Mouse (Mus musculus): ENCODE data around the gene Hoxa1. TPM values are rescaled to one million over a fixed set of nuclear protein-coding genes. Genes with fewer than 3 reads are reported as not detected.
A peak's percentile ranks its signal among the peaks of the same experiment; 100 is the strongest.

Gene Hoxa1
- 2.0 TPM for polyA plus RNA-seq (2012; fragmentation: generic; extraction: Trizol)

DNA sequence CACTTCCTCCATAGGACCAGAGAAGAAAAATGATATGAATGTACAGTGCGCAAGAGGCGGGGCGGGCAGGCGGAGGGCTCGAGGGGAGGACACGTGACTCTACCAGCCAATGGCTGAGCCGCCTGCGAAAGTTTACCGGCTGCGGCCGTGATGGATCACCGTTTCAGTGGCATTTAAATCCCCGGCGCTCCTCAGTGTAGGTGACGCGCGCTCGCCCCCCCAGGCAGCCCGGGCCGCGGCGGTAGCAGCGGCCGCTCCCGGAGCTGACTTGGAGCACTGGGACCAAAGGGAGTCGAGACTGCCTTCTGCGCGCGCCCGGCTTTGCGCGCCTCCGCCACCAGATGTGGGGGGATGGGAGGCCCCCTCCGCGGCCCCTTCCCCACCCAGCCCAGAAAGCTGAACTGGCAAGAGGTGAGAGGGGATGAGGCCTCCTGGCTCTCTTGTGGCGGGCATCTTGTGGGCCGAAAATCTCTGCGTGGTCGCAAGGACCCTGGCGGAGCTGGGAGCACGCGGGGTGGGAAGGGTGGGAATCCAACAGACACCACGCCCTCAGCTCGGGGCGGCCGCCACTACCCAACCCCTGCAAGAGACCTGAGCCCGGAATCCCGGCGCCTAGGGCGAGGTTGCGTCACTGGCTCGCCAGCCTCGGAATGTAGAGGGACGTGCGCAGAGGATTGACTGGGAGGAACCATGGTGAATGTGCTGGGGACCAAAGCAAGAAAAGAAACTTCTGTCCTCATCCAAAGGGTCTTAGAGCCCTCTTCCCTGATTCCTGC lies at the start of gene Hoxa1:
TSS of gene Hoxa1 (minus strand) at position 42 of the 776 bp plus-strand sequence.
- Histone ChIP-seq H3K36me3 (ENCODE audit: control insufficient read depth, insufficient read depth) (peaks cover 10% of the 10 kb centered on the region), H3K4me3 (peak within 1 kb of the TSS; percentile 86), H3K27me3 (ENCODE audit: control insufficient read depth, insufficient read depth, insufficient read length) (no peaks in the 10 kb centered on the region), H3K79me2 (ENCODE audit: control insufficient read depth, insufficient read depth) (peaks cover 16% of the 10 kb centered on the region), H3K4me2 (ENCODE audit: low read depth) (peak within 1 kb of the TSS; percentile 98), H3ac (ENCODE audit: control insufficient read depth, insufficient read length) (peak within 1 kb of the TSS; percentile 56)
- TF ChIP-seq E2F4 (IDR thresholded peaks at IDR 0.05; ENCODE audit: insufficient read depth) (no peak), REST (IDR thresholded peaks at IDR 0.05; ENCODE audit: insufficient read depth, insufficient read length) (no peak), USF1 (IDR thresholded peaks at IDR 0.05; ENCODE audit: low read depth) (peak; percentile 85), POLR2A (IDR thresholded peaks at IDR 0.05; ENCODE audit: insufficient read length, low read depth) (peak; percentile 66), MYOD1 (IDR thresholded peaks at IDR 0.05; ENCODE audit: control insufficient read depth in 1 of 3, insufficient read length in 2 of 3, low read depth in 2 of 3) (no peak), MYOG (IDR thresholded peaks at IDR 0.05; ENCODE audit: control insufficient read depth in 1 of 3, insufficient read depth in 1 of 3, insufficient read length in 2 of 3, low read depth in 2 of 3) (peak in 1 of 3 experiments; percentile 44), TCF3 (IDR thresholded peaks at IDR 0.05; ENCODE audit: insufficient read length, low read depth) (no peak), CEBPB (IDR thresholded peaks at IDR 0.05; ENCODE audit: insufficient read depth, poor library complexity, severe bottlenecking) (peak; percentile 89), SRF (IDR thresholded peaks at IDR 0.05; ENCODE audit: control insufficient read depth, insufficient read length, low read depth) (no peak), TCF12 (IDR thresholded peaks at IDR 0.05; ENCODE audit: insufficient read depth, poor library complexity, severe bottlenecking) (no peak), POLR2AphosphoS2 (IDR thresholded peaks at IDR 0.05; ENCODE audit: insufficient read length, low read depth) (peak; percentile 73), MAX (IDR thresholded peaks at IDR 0.05; ENCODE audit: low read depth) (no peak)

DNA sequence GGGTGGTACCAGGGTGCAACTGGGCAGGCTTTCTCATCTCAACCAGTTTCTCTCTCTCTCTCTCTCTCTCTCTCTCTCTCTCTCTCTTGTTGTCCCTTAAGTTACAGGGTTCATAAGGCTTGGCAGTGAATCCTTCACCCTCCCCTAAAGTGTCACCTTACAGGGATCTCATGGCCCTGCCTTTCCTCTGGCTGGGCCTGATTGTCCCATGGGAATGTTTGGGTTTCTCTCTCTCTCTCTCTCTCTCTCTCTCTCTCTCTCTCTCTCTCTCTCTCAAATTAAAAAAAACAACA lies 49.5 kb upstream of the Hoxa1 start:
- Histone ChIP-seq H3ac (ENCODE audit: control insufficient read depth, insufficient read length) (no peak overlapping the region), H3K27me3 (ENCODE audit: control insufficient read depth, insufficient read depth, insufficient read length) (no peaks in the 10 kb centered on the region), H3K4me3 (peak overlapping the region; percentile 67), H3K36me3 (ENCODE audit: control insufficient read depth, insufficient read depth) (peaks cover 9% of the 10 kb centered on the region), H3K4me2 (ENCODE audit: low read depth) (peak overlapping the region; percentile 69), H3K79me2 (ENCODE audit: control insufficient read depth, insufficient read depth) (peaks cover 39% of the 10 kb centered on the region)
- TF ChIP-seq REST (IDR thresholded peaks at IDR 0.05; ENCODE audit: insufficient read depth, insufficient read length) (no peak), TCF12 (IDR thresholded peaks at IDR 0.05; ENCODE audit: insufficient read depth, poor library complexity, severe bottlenecking) (no peak)

DNA sequence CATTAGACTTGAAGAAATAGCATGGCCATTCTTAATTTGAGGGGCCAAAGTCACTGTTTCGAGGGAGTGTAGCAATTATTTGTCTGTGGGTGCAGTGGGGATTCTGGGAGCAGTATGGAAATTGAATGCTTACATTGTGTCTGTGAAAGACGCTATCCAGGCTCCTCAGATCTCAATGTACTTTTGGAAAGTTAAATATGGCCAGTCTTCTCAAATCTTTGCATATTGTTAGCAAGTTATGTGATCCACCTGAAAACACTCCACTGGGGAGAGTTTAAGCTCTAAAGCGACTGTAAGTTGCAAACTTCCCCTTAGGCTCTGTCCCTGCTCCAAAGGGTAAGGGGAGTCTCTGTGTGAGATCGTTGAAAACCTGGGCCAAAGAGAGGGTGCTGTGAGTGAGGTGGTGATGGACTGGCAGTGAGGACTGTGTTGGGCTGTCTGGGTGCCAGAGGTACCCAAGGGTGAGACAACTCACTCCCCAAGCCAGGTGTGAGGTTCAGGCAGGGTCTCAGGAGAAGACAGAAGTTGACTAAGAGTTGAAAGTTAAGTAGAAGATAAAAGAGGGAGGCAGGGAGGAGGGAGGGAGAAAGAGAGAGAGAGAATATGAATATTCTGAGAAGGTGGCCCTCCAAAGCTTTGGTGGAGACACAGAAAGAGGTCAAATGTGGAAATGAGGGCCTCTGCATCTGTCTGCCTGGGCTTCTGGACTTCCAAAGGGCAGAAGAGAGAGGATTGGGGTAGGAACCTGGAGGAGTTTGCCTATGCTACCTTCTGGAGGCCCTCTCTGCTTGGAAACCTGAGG lies 49.0 kb upstream of the Hoxa1 start:
- Histone ChIP-seq H3K4me3 (no peak overlapping the region), H3ac (ENCODE audit: control insufficient read depth, insufficient read length) (no peak overlapping the region), H3K36me3 (ENCODE audit: control insufficient read depth, insufficient read depth) (peaks cover 13% of the 10 kb centered on the region), H3K27me3 (ENCODE audit: control insufficient read depth, insufficient read depth, insufficient read length) (no peaks in the 10 kb centered on the region), H3K4me2 (ENCODE audit: low read depth) (no peak overlapping the region), H3K79me2 (ENCODE audit: control insufficient read depth, insufficient read depth) (peaks cover 34% of the 10 kb centered on the region)
- TF ChIP-seq TCF3 (IDR thresholded peaks at IDR 0.05; ENCODE audit: insufficient read length, low read depth): no peak
- no peak for TF ChIP-seq POLR2A (IDR thresholded peaks at IDR 0.05; ENCODE audit: insufficient read length, low read depth)
- no peak for TF ChIP-seq SRF (IDR thresholded peaks at IDR 0.05; ENCODE audit: control insufficient read depth, insufficient read length, low read depth)
- no peak for TF ChIP-seq TCF12 (IDR thresholded peaks at IDR 0.05; ENCODE audit: insufficient read depth, poor library complexity, severe bottlenecking)
- no peak for TF ChIP-seq MYOD1 (IDR thresholded peaks at IDR 0.05; ENCODE audit: control insufficient read depth in 1 of 3, insufficient read length in 2 of 3, low read depth in 2 of 3)
- no peak for TF ChIP-seq CEBPB (IDR thresholded peaks at IDR 0.05; ENCODE audit: insufficient read depth, poor library complexity, severe bottlenecking)
- no peak for TF ChIP-seq MAX (IDR thresholded peaks at IDR 0.05; ENCODE audit: low read depth)
- no peak for TF ChIP-seq POLR2AphosphoS2 (IDR thresholded peaks at IDR 0.05; ENCODE audit: insufficient read length, low read depth)
- no peak for TF ChIP-seq MYOG (IDR thresholded peaks at IDR 0.05; ENCODE audit: control insufficient read depth in 1 of 3, insufficient read depth in 1 of 3, insufficient read length in 2 of 3, low read depth in 2 of 3)
- TF ChIP-seq E2F4 (IDR thresholded peaks at IDR 0.05; ENCODE audit: insufficient read depth): no peak
- TF ChIP-seq REST (IDR thresholded peaks at IDR 0.05; ENCODE audit: insufficient read depth, insufficient read length): no peak
- TF ChIP-seq USF1 (IDR thresholded peaks at IDR 0.05; ENCODE audit: low read depth): no peak

DNA sequence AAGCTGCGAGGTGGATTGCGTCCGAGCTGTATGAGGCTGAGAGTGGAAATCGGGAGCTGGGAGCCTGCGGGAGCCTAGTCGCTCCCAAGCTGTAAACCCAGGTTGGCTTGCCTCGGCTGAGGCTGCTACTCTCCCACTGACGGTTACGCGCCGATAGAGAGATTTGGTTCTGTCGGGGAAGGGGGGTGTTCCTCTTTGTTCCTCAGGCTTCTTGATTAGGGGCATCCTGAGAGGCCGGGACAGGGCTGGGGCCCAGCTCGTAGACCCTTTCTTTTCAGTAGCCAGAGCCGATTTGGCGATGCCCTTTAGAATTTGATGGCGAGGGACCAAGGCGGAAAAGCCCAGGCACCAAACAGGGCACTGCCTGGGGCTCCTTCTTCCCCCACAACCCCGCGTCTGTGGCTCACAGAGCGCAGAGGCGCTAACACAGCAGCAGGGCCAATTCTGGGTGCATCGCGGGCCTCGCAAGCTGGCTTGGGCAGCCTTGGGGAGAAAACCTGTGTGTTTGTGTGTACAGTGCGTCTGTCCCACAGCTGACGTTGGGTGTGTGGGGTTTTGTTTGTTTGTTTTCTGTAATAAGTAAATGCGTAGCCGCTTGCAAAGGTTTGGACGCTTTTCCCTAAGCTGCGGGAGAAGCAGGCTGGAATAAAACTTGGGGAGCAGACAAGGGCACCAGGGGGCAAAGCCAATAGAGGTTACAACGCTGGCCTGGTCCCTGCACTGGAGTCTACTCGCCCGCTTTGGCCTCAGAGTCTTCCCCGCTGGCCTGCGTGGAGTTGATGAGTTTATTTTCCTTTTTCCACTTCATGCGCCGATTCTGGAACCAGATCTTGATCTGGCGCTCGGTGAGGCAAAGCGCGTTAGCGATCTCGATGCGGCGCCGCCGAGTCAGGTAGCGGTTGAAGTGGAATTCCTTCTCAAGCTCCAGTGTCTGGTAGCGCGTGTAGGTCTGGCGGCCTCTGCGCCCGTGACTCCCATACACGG lies 47.8 kb upstream of the Hoxa1 start:
- Histone ChIP-seq H3K4me3 (no peak overlapping the region), H3ac (ENCODE audit: control insufficient read depth, insufficient read length) (no peak overlapping the region), H3K4me2 (ENCODE audit: low read depth) (no peak overlapping the region), H3K79me2 (ENCODE audit: control insufficient read depth, insufficient read depth) (peaks cover 27% of the 10 kb centered on the region), H3K36me3 (ENCODE audit: control insufficient read depth, insufficient read depth) (peaks cover 16% of the 10 kb centered on the region), H3K27me3 (ENCODE audit: control insufficient read depth, insufficient read depth, insufficient read length) (no peaks in the 10 kb centered on the region)
- TF ChIP-seq MYOD1 (IDR thresholded peaks at IDR 0.05; ENCODE audit: control insufficient read depth in 1 of 3, insufficient read length in 2 of 3, low read depth in 2 of 3): no peak
- no peak for TF ChIP-seq REST (IDR thresholded peaks at IDR 0.05; ENCODE audit: insufficient read depth, insufficient read length)
- TF ChIP-seq POLR2A (IDR thresholded peaks at IDR 0.05; ENCODE audit: insufficient read length, low read depth): no peak
- TF ChIP-seq SRF (IDR thresholded peaks at IDR 0.05; ENCODE audit: control insufficient read depth, insufficient read length, low read depth): no peak
- no peak for TF ChIP-seq E2F4 (IDR thresholded peaks at IDR 0.05; ENCODE audit: insufficient read depth)
- no peak for TF ChIP-seq TCF12 (IDR thresholded peaks at IDR 0.05; ENCODE audit: insufficient read depth, poor library complexity, severe bottlenecking)
- no peak for TF ChIP-seq TCF3 (IDR thresholded peaks at IDR 0.05; ENCODE audit: insufficient read length, low read depth)
- TF ChIP-seq USF1 (IDR thresholded peaks at IDR 0.05; ENCODE audit: low read depth): no peak
- no peak for TF ChIP-seq POLR2AphosphoS2 (IDR thresholded peaks at IDR 0.05; ENCODE audit: insufficient read length, low read depth)
- TF ChIP-seq MAX (IDR thresholded peaks at IDR 0.05; ENCODE audit: low read depth): no peak
- TF ChIP-seq MYOG (IDR thresholded peaks at IDR 0.05; ENCODE audit: control insufficient read depth in 1 of 3, insufficient read depth in 1 of 3, insufficient read length in 2 of 3, low read depth in 2 of 3): no peak
- no peak for TF ChIP-seq CEBPB (IDR thresholded peaks at IDR 0.05; ENCODE audit: insufficient read depth, poor library complexity, severe bottlenecking)
